Mouse (Mus musculus): ENCODE data around the gene Fcgr4. TPM values are rescaled to one million over a fixed set of nuclear protein-coding genes. Genes with fewer than 3 reads are reported as not detected.

Gene Fcgr4
- polyA plus RNA-seq, 1 experiment from 2014 or later, result 0.18 TPM

DNA sequence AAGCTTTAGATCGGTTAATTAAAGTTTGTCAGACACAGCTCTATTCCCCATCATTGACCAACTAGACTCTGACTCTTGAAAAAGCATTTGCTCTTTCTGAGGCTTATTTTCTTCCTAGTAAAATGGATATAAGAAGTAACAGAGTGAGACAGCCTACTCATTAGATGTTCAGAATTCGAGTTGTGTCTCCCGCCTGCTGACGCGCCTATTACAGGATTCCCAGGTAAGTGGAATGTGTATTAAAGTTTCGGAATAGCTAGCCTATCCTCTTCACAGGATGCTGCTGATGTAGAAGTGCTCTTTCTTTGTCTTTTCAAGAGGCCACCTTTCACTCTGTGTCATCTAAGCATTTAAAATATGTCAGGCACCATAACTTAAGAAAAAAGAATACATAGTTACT is 20.4 kb downstream of the Fcgr4 start:
- Histone ChIP-seq H3K27ac (ENCODE audit: low read depth, low read length) (no peak overlapping the region), H3K36me3 (ENCODE audit: control insufficient read depth, insufficient read depth, low read length) (no peaks in the 10 kb centered on the region), H3K4me1 (ENCODE audit: control insufficient read depth, insufficient read depth, low read length) (peaks cover 6% of the 10 kb centered on the region; the same call in 1 of the 2 replicates), H3K4me2 (no peak overlapping the region), H3K9ac (ENCODE audit: low read length) (no peak overlapping the region), H3K9me3 (ENCODE audit: control insufficient read depth, low read length) (no peaks in the 10 kb centered on the region), H3K4me3 (ENCODE audit: low read depth, low read length) (no peak overlapping the region), H3K27me3 (ENCODE audit: control insufficient read depth, insufficient read depth, low read length) (peaks cover 6% of the 10 kb centered on the region)
- DNase-seq (ENCODE audit: low spot score, missing footprints) (no peak), ATAC-seq (ENCODE audit: low FRiP score) (no peak)
- WGBS, result 81% methylated on average over 6 of the region's 6 CpGs

DNA sequence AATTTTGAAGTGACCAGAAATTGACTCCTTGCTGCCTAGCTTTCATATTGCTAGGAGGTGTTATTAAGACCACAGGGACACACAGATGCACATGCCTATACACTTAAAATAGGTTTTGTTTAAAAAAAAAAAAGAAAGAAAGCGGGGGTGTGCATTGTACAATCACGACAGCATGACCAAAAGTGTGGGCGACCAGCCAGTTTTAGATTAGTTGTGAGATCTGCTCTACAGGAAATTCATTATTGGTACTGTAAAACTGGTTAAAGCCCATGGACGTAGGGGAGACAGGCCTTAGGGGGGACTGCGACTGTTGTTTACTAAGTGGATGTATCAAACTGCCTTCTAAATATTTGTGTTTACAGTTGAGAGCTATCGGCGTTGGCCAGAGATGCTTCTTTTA is 21.2 kb downstream of the Fcgr4 start:
- H3K27ac ChIP-seq (ENCODE audit: low read depth, low read length), result no peak overlapping the region
- DNase-seq (ENCODE audit: low spot score, missing footprints) (no peak), ATAC-seq (ENCODE audit: low FRiP score) (no peak)
- no peak overlapping the region for H3K4me3 ChIP-seq (ENCODE audit: low read depth, low read length)
- H3K9ac ChIP-seq (ENCODE audit: low read length), result no peak overlapping the region
- peaks cover 2% of the 10 kb centered on the region; the same call in 1 of the 2 replicates for H3K4me1 ChIP-seq (ENCODE audit: control insufficient read depth, insufficient read depth, low read length)
- H3K36me3 ChIP-seq (ENCODE audit: control insufficient read depth, insufficient read depth, low read length), result no peaks in the 10 kb centered on the region
- peaks cover 6% of the 10 kb centered on the region for H3K27me3 ChIP-seq (ENCODE audit: control insufficient read depth, insufficient read depth, low read length)
- H3K4me2 ChIP-seq, result no peak overlapping the region
- WGBS, result 92% methylated on average over 7 of the region's 7 CpGs
- no peaks in the 10 kb centered on the region for H3K9me3 ChIP-seq (ENCODE audit: control insufficient read depth, low read length)

DNA sequence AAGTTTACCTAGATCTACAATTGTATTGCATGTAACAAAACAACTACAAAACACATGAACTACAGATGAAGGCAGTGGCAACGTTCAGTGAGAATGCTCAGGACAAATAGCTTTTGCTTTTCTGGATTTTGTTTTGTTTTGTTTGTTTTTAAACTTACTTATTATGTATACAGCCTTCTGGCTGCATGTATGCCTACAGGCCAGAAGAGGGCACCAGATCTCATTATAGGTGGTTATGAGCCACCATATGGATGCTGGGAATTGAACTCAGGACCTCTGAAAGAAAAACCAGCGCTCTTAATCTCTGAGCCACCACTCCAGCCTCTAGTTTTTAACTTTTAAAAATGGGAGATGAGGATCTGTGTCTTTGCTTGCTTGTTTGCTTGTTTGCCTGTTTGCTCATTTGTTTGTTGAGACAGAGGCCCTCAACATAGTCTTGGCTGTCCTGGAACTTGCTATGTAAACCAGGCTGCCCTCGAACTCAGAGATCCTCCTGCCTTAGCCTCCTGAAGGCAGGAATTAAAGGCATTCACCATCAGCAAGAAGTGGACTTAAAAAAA is 25.0 kb downstream of the Fcgr4 start:
- Histone ChIP-seq H3K27me3 (ENCODE audit: control insufficient read depth, insufficient read depth, low read length) (no peaks in the 10 kb centered on the region), H3K4me2 (peak overlapping the region; percentile 50; the same call in 1 of the 2 replicates), H3K9ac (ENCODE audit: low read length) (no peak overlapping the region; the same call in 1 of the 2 replicates), H3K9me3 (ENCODE audit: control insufficient read depth, low read length) (no peaks in the 10 kb centered on the region), H3K4me3 (ENCODE audit: low read depth, low read length) (peak overlapping the region; percentile 69), H3K4me1 (ENCODE audit: control insufficient read depth, insufficient read depth, low read length) (no peaks in the 10 kb centered on the region), H3K27ac (ENCODE audit: low read depth, low read length) (no peak overlapping the region), H3K36me3 (ENCODE audit: control insufficient read depth, insufficient read depth, low read length) (no peaks in the 10 kb centered on the region)
- WGBS, result 70% methylated on average over 3 of the region's 3 CpGs
- no peak for ATAC-seq (ENCODE audit: low FRiP score)
- no peak for DNase-seq (ENCODE audit: low spot score, missing footprints)

DNA sequence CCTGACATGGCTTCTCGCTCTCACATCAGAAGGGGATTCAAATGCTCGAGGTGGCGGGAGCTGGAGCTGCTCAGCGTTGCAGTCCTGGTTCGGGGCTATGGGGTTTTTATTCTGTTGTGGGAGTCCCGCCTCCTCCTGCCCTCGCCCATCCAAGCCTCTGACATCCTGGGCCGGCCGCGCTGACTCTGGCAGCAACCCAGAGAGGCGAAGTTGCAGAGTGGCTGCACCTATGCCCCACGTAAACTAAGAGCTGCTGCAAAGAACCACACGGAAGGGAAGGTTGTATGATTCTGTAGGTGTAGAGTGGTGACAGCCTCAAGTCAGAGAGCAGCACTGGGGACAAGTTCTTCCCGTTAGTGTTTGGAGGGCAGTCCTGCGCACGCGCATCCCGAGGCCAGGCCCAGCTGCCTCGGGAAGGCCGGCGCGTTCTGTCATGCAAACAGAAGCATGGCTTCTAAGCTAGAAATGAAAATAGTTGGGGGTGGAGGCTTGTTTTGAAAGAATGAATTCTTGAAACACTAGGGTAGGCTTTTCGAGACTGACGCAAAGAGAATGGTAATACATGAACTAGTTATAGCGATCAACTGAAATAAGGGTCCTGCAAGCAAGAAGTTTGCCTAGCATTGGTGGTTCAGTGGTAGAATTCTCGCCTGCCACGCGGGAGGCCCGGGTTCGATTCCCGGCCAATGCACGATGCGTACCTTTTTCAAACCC is 25.8 kb downstream of the Fcgr4 start:
- under 1% methylated on average over 33 of the region's 33 CpGs for WGBS

DNA sequence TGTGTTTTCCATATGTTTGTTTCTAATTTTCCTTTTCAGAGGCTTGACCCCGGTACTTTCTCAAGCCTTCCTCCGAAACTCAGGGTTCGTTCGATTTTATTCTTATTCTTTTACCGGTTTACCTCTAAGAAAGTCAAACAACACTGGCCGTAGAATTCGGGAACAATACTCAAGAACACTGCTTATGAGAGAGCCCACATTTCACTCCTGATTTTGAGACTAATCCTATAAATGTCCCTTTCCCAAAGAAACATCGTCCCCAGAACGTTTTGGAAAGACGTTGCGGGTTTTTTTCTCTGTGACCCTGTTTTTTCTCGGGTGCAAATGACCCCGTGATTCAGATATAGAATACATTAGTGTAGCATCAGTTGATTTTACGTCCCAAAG is 26.4 kb downstream of the Fcgr4 start:
- H3K9me3 ChIP-seq (ENCODE audit: control insufficient read depth, low read length), result no peaks in the 10 kb centered on the region
- 4% methylated on average over 14 of the region's 14 CpGs for WGBS
- DNase-seq (ENCODE audit: low spot score, missing footprints), result no peak
- no peaks in the 10 kb centered on the region for H3K27me3 ChIP-seq (ENCODE audit: control insufficient read depth, insufficient read depth, low read length)
- peak overlapping the region; percentile 50 for H3K4me2 ChIP-seq
- no peaks in the 10 kb centered on the region for H3K36me3 ChIP-seq (ENCODE audit: control insufficient read depth, insufficient read depth, low read length)
- H3K9ac ChIP-seq (ENCODE audit: low read length), result peak overlapping the region; percentile 49; the same call in 1 of the 2 replicates
- H3K4me1 ChIP-seq (ENCODE audit: control insufficient read depth, insufficient read depth, low read length), result no peaks in the 10 kb centered on the region
- ATAC-seq (ENCODE audit: low FRiP score), result peak; percentile 23
- H3K27ac ChIP-seq (ENCODE audit: low read depth, low read length), result no peak overlapping the region
- H3K4me3 ChIP-seq (ENCODE audit: low read depth, low read length), result peak overlapping the region; percentile 69

More for the DNA sequence above, 25.8 kb downstream of the Fcgr4 start:
- Histone ChIP-seq H3K9me3 (ENCODE audit: control insufficient read depth, low read length) (no peaks in the 10 kb centered on the region), H3K4me3 (ENCODE audit: low read depth, low read length) (peak overlapping the region; percentile 69), H3K27me3 (ENCODE audit: control insufficient read depth, insufficient read depth, low read length) (no peaks in the 10 kb centered on the region), H3K4me2 (peak overlapping the region; percentile 50), H3K27ac (ENCODE audit: low read depth, low read length) (peak overlapping the region; percentile 25; the same call in 1 of the 2 replicates), H3K36me3 (ENCODE audit: control insufficient read depth, insufficient read depth, low read length) (no peaks in the 10 kb centered on the region), H3K4me1 (ENCODE audit: control insufficient read depth, insufficient read depth, low read length) (no peaks in the 10 kb centered on the region), H3K9ac (ENCODE audit: low read length) (peak overlapping the region; percentile 54)
- DNase-seq (ENCODE audit: low spot score, missing footprints), result peak; percentile 100
- ATAC-seq (ENCODE audit: low FRiP score), result peak; percentile 93

DNA sequence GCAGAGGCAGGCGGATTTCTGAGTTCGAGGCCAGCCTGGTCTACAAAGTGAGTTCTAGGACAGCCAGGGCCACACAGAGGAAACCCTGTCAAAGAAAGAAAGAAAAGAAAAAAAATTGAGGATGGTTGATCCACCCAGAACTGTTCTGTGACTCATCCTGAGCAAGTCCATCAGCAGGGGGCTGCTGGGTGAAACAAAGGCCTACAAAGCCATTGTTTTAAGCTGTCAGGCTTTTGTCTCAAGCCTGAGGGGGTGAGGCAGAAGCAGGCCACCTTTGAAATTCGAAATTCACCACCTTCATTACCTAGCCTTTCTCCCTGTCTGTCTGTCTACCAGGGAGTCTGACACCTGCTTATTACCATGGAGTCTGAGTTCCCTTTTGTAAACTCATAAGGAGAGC is 27.8 kb downstream of the Fcgr4 start:
- H3K27ac ChIP-seq (ENCODE audit: low read depth, low read length), result no peak overlapping the region
- H3K4me3 ChIP-seq (ENCODE audit: low read depth, low read length), result no peak overlapping the region
- no peaks in the 10 kb centered on the region for H3K27me3 ChIP-seq (ENCODE audit: control insufficient read depth, insufficient read depth, low read length)
- 58% methylated on average over 3 of the region's 3 CpGs for WGBS
- no peak for ATAC-seq (ENCODE audit: low FRiP score)
- H3K9ac ChIP-seq (ENCODE audit: low read length), result no peak overlapping the region
- no peaks in the 10 kb centered on the region for H3K36me3 ChIP-seq (ENCODE audit: control insufficient read depth, insufficient read depth, low read length)
- H3K4me2 ChIP-seq, result no peak overlapping the region
- no peaks in the 10 kb centered on the region for H3K9me3 ChIP-seq (ENCODE audit: control insufficient read depth, low read length)
- no peaks in the 10 kb centered on the region for H3K4me1 ChIP-seq (ENCODE audit: control insufficient read depth, insufficient read depth, low read length)
- DNase-seq (ENCODE audit: low spot score, missing footprints), result no peak

DNA sequence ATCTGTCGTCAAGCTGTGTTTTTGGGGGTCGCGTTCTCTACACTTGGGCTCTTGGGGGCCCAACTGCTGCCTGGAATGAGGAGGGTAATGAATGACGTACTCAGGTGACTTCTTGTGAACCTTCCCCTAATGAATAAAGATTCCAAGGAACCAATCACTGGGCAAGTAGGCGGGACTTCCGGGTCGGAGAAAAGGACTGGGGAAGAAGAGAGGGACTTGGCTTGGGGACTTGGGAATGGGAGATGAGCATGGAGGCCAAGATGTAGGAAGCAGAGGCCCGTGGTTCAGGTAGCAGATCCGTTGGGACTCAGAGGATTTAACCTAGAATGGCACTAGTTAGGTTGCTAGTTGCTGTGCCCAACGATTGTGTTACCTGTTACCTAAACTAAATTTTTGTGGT is 30.5 kb downstream of the Fcgr4 start:
- no peaks in the 10 kb centered on the region for H3K27me3 ChIP-seq (ENCODE audit: control insufficient read depth, insufficient read depth, low read length)
- no peak for ATAC-seq (ENCODE audit: low FRiP score)
- H3K36me3 ChIP-seq (ENCODE audit: control insufficient read depth, insufficient read depth, low read length), result no peaks in the 10 kb centered on the region
- no peak overlapping the region for H3K27ac ChIP-seq (ENCODE audit: low read depth, low read length)
- H3K9ac ChIP-seq (ENCODE audit: low read length), result no peak overlapping the region
- DNase-seq (ENCODE audit: low spot score, missing footprints), result no peak
- H3K4me2 ChIP-seq, result no peak overlapping the region
- H3K4me3 ChIP-seq (ENCODE audit: low read depth, low read length), result no peak overlapping the region
- no peaks in the 10 kb centered on the region for H3K9me3 ChIP-seq (ENCODE audit: control insufficient read depth, low read length)
- no peaks in the 10 kb centered on the region for H3K4me1 ChIP-seq (ENCODE audit: control insufficient read depth, insufficient read depth, low read length)
- 47% methylated on average over 10 of the region's 10 CpGs for WGBS

DNA sequence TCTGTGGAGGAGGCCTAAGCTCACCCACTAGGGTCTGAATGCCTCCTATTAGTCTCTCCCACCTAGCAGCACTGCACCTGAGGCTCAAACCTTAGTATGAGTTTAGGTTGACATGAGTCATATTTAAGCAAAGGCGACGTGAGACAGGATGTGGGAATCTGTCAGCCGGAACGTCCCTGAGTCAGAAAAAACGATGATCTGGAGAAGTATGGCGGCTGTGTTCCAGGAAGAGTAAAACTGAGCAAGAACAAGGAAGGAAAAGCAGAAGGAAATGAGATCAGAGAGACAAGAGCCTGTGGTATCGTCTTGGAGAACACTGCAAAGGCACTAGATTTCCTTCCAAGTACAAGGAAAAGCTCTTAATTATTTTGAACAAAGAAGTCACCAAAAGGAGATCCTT is 32.1 kb downstream of the Fcgr4 start:
- ATAC-seq (ENCODE audit: low FRiP score) (no peak), DNase-seq (ENCODE audit: low spot score, missing footprints) (no peak)
- H3K4me3 ChIP-seq (ENCODE audit: low read depth, low read length), result no peak overlapping the region
- H3K4me1 ChIP-seq (ENCODE audit: control insufficient read depth, insufficient read depth, low read length), result no peaks in the 10 kb centered on the region
- no peaks in the 10 kb centered on the region for H3K36me3 ChIP-seq (ENCODE audit: control insufficient read depth, insufficient read depth, low read length)
- no peak overlapping the region for H3K27ac ChIP-seq (ENCODE audit: low read depth, low read length)
- no peak overlapping the region for H3K9ac ChIP-seq (ENCODE audit: low read length)
- WGBS, result 90% methylated on average over 7 of the region's 7 CpGs
- H3K9me3 ChIP-seq (ENCODE audit: control insufficient read depth, low read length), result no peaks in the 10 kb centered on the region
- H3K27me3 ChIP-seq (ENCODE audit: control insufficient read depth, insufficient read depth, low read length), result no peaks in the 10 kb centered on the region
- H3K4me2 ChIP-seq, result no peak overlapping the region

DNA sequence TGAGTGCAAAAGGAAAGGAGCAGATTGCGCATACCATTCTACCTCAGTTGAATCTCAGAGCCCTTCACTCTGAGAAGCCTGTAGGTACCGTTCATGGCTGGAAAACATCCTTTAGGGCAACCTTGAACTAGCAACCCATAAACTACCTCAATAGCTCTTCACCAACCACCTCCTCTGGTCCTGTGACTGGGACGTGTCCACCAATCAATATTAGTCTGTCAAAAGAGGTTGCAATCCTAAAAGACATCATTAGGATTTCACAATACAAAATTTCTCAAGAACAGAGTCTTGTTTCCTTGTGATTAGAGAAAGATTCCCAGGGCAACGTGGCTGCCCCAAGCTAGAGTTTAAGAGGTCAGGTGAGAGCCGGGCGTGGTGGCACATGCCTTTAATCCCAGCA is 34.6 kb downstream of the Fcgr4 start:
- H3K9me3 ChIP-seq (ENCODE audit: control insufficient read depth, low read length), result no peaks in the 10 kb centered on the region
- no peak overlapping the region for H3K4me3 ChIP-seq (ENCODE audit: low read depth, low read length)
- ATAC-seq (ENCODE audit: low FRiP score) (no peak), DNase-seq (ENCODE audit: low spot score, missing footprints) (no peak)
- H3K36me3 ChIP-seq (ENCODE audit: control insufficient read depth, insufficient read depth, low read length), result no peaks in the 10 kb centered on the region
- no peak overlapping the region for H3K4me2 ChIP-seq
- WGBS, result 85% methylated on average over 6 of the region's 6 CpGs
- H3K9ac ChIP-seq (ENCODE audit: low read length), result no peak overlapping the region
- H3K27me3 ChIP-seq (ENCODE audit: control insufficient read depth, insufficient read depth, low read length), result no peaks in the 10 kb centered on the region
- no peak overlapping the region for H3K27ac ChIP-seq (ENCODE audit: low read depth, low read length)
- H3K4me1 ChIP-seq (ENCODE audit: control insufficient read depth, insufficient read depth, low read length), result no peaks in the 10 kb centered on the region

Measured in midbrain, embryonic 11.5 days (tissue).